Mouse (Mus musculus) liver, embryonic 12.5 days (tissue): ENCODE data around the gene Rpl41. TPM values are rescaled to one million over a fixed set of nuclear protein-coding genes. Genes with fewer than 3 reads are reported as not detected.
"Not testable (repeated sequence)": the region's sequence is repeated elsewhere in the genome, so short reads cannot be mapped to it uniquely, and the experiment has no call there.

Experiments used
- ATAC-seq: fragments of 200-750 bp; cut with Nextera tagmentation; 2 replicates; pipeline ENCODE4 v1.8.0; 2017; ENCODE audit warnings: moderate number of reproducible peaks, mild to moderate bottlenecking, moderate library complexity
- H3K27ac ChIP-seq: fragments of 300-500 bp; sonication (generic); 2 replicates; pipeline ENCODE4 v1.5.1; 2016; ENCODE audit warnings: mild to moderate bottlenecking
- H3K27me3 ChIP-seq: fragments of 300-500 bp; sonication (generic); replicated peaks from 2 replicates; pipeline ENCODE4 v1.6.1; 2016; ENCODE audit warnings: mild to moderate bottlenecking, moderate library complexity
- H3K36me3 ChIP-seq: fragments of 300-500 bp; sonication (generic); 2 replicates; pipeline ENCODE4 v1.6.1; 2016; ENCODE audit warnings: mild to moderate bottlenecking, moderate library complexity
- H3K4me1 ChIP-seq: fragments of 300-500 bp; sonication (generic); 2 replicates; pipeline ENCODE4 v1.6.1; 2016
- H3K4me2 ChIP-seq: fragments of 300-500 bp; sonication (generic); 2 replicates; pipeline ENCODE4 v1.6.1; 2016; ENCODE audit warnings: mild to moderate bottlenecking, moderate library complexity
- H3K4me3 ChIP-seq: fragments of 300-500 bp; sonication (generic); 2 replicates; pipeline ENCODE4 v1.5.1; 2016; ENCODE audit warnings: mild to moderate bottlenecking, moderate library complexity
- H3K9ac ChIP-seq: fragments of 300-500 bp; sonication (generic); 2 replicates; pipeline ENCODE4 v1.6.1; 2016; ENCODE audit warnings: mild to moderate bottlenecking, moderate library complexity
- H3K9me3 ChIP-seq: fragments of 300-500 bp; sonication (generic); replicated peaks from 2 replicates; pipeline ENCODE4 v1.6.1; 2016; ENCODE audit warnings: mild to moderate bottlenecking, moderate library complexity
- WGBS: fragments of 180-500 bp; shearing (Covaris S2); methylation state at CpG from one replicate; pipeline ENCODE4 v1.1.7; 2016; ENCODE audit not compliant: insufficient replicate concordance; 5-methylcytosine and 5-hydroxymethylcytosine counted together
- polyA plus RNA-seq: library from polyadenylated mRNA; unstranded; fragments of >200 nt; fragmentation: Nextera tagmentation; extraction: Ambion mirVana; gene quantifications from 2 replicates; pipeline ENCODE4 v1.2.1, GENCODE M21; 2016

Rpl41 gene
- polyA plus RNA-seq, 1 experiment from 2014 or later: 3,037 TPM

DNA sequence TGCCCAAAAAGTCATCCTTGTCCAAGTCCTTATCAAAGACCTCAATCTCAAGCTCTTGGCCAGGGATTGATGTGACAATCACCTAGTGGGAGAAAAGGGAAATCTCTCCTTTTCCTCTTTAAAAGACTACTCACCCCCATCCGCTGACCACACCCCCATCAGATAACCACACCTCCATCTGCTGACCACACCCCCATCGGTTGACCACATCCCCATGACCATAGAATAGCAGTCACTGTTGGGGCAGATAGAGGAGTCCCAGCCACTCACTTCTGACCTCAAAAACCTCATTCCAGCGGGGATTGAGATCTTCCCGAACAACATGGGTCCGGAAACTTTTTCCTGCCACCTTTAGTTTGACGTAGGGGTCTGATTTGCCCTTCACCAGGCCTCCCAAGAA, 32.4 kb downstream of the Rpl41 start:
- peak overlapping the region; percentile 63 for H3K4me2 ChIP-seq
- no peak overlapping the region for H3K9ac ChIP-seq
- 0 out of 2 replicates have a peak, but pooled peaks have one; percentile 43 for ATAC-seq
- H3K36me3 ChIP-seq: peaks cover 74% of the 10 kb centered on the region
- peak overlapping the region; percentile 57; the same call in 1 of the 2 replicates for H3K27ac ChIP-seq
- peaks cover 31% of the 10 kb centered on the region for H3K4me1 ChIP-seq
- H3K9me3 ChIP-seq: no peaks in the 10 kb centered on the region
- H3K4me3 ChIP-seq: no peak overlapping the region
- H3K27me3 ChIP-seq: 0 out of 2 replicates have a peak, but pooled peaks cover 3% of the 10 kb centered on the region
- 10% methylated on average over 6 of the region's 6 CpGs for WGBS

DNA sequence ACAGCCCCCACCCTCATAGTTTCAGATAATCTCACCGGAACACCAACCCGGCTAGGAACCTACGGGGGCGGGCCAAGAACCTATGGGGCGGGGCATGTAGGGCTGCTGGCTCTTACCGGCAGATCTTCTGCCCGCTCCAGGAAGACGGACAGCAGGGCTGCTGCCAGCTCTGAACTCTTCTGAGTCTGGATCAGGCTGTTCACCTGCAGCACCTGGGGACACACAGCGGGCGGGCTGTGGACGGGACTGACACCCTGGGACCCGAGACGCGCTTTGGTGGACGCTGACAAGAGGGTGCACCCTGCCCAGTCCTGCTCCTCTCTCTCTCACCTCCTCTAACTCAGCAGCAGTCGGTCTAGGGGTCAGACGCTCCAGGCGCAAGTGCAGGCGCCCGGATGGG, 33.1 kb downstream of the Rpl41 start:
- Histone ChIP-seq H3K4me3 (peak overlapping the region; percentile 22; the same call in 1 of the 2 replicates), H3K27me3 (0 out of 2 replicates have a peak, but pooled peaks cover 3% of the 10 kb centered on the region), H3K27ac (peak overlapping the region; percentile 57), H3K9ac (peak overlapping the region; percentile 25), H3K9me3 (no peaks in the 10 kb centered on the region), H3K36me3 (peaks cover 73% of the 10 kb centered on the region), H3K4me1 (peaks cover 38% of the 10 kb centered on the region), H3K4me2 (peak overlapping the region; percentile 63)
- ATAC-seq: peak; percentile 64
- WGBS: 35% methylated on average over 20 of the region's 20 CpGs

GRCm38 (mm10) chr10:128515044-128515443, 34.1 kb downstream of the Rpl41 start:
- no peaks in the 10 kb centered on the region for H3K9me3 ChIP-seq
- peak overlapping the region; percentile 57; the same call in 1 of the 2 replicates for H3K27ac ChIP-seq
- H3K4me2 ChIP-seq: no peak overlapping the region
- no peak overlapping the region for H3K9ac ChIP-seq
- WGBS: 63% methylated on average over 4 of the region's 4 CpGs
- peak; percentile 53; the same call in 1 of the 2 replicates for ATAC-seq
- peaks cover 73% of the 10 kb centered on the region for H3K36me3 ChIP-seq
- no peak overlapping the region for H3K4me3 ChIP-seq
- 0 out of 2 replicates have a peak, but pooled peaks cover 3% of the 10 kb centered on the region for H3K27me3 ChIP-seq
- H3K4me1 ChIP-seq: peaks cover 48% of the 10 kb centered on the region

DNA sequence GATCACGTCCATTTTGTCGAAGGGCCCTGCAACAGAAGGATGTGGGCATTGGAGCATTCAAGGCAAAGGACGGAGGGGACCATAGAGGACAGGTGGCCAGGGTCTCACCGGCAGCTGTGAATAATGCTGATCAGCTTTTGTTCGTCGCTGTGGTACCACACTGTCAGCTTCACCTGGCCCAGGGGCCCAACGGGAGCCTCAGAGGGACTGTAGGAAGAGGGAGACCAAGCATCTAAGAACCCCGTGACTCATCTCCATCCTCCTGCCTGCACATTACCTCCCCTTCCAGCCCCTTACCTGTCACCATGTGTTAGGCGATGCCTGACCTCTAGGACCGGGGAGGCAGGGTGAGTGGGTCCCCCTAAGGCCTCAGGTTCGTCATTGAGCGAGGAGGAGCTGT, 37.3 kb downstream of the Rpl41 start:
- no peak for ATAC-seq
- H3K36me3 ChIP-seq: peaks cover 58% of the 10 kb centered on the region

DNA sequence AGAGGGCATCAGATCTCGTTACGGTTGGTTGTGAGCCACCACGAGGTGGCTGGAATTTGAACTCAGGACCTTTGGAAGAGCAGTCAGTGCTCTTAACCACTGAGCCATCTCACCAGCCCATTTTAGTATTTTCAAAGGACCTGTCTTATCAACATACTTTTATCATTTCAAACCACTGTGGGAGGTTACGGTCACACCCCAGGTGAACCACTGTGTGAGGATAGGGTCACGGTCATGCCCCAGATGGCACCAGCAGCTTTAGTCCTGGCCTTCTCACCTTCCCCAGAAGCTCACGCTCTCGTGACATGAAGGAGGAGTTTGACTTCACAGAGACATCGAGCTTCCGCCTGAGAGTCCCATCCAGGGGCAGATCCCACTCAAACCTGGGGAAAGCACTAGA, 37.9 kb downstream of the Rpl41 start:
- Histone ChIP-seq H3K27ac (no peak overlapping the region), H3K4me2 (no peak overlapping the region), H3K4me1 (peaks cover 35% of the 10 kb centered on the region), H3K27me3 (no peaks in the 10 kb centered on the region), H3K36me3 (peaks cover 54% of the 10 kb centered on the region), H3K4me3 (no peak overlapping the region), H3K9me3 (no peaks in the 10 kb centered on the region), H3K9ac (no peak overlapping the region)
- 78% methylated on average over 9 of the region's 9 CpGs for WGBS
- ATAC-seq: peak; percentile 55

More for the DNA sequence above, 37.3 kb downstream of the Rpl41 start:
- Histone ChIP-seq H3K4me2 (no peak overlapping the region), H3K27ac (no peak overlapping the region), H3K9me3 (no peaks in the 10 kb centered on the region), H3K4me1 (peaks cover 40% of the 10 kb centered on the region), H3K27me3 (no peaks in the 10 kb centered on the region), H3K9ac (no peak overlapping the region), H3K4me3 (no peak overlapping the region)
- WGBS: 80% methylated on average over 12 of the region's 12 CpGs

GRCm38 (mm10) chr10:128510301-128510700, 38.8 kb downstream of the Rpl41 start:
- peaks cover 27% of the 10 kb centered on the region for H3K4me1 ChIP-seq
- peaks cover 49% of the 10 kb centered on the region for H3K36me3 ChIP-seq
- no peak for ATAC-seq
- H3K9ac ChIP-seq: no peak overlapping the region
- no peak overlapping the region for H3K27ac ChIP-seq
- H3K4me2 ChIP-seq: no peak overlapping the region
- no peaks in the 10 kb centered on the region for H3K27me3 ChIP-seq
- WGBS: 84% methylated on average over 11 of the region's 11 CpGs
- no peak overlapping the region for H3K4me3 ChIP-seq
- no peaks in the 10 kb centered on the region for H3K9me3 ChIP-seq

- ATAC-seq: no peak
- peaks cover 27% of the 10 kb centered on the region for H3K4me1 ChIP-seq
- WGBS: 73% methylated on average over 4 of the region's 4 CpGs
- H3K4me2 ChIP-seq: no peak overlapping the region
- no peaks in the 10 kb centered on the region for H3K27me3 ChIP-seq
- no peak overlapping the region for H3K4me3 ChIP-seq
- H3K36me3 ChIP-seq: peaks cover 45% of the 10 kb centered on the region
- no peak overlapping the region for H3K9ac ChIP-seq
- no peak overlapping the region for H3K27ac ChIP-seq
- no peaks in the 10 kb centered on the region for H3K9me3 ChIP-seq
Observed at GRCm38 (mm10) chr10:128509831-128510230, 39.3 kb downstream of the Rpl41 start.

GRCm38 (mm10) chr10:128509203-128509602, 39.9 kb downstream of the Rpl41 start:
- Histone ChIP-seq H3K4me3 (no peak overlapping the region), H3K4me1 (peaks cover 32% of the 10 kb centered on the region), H3K36me3 (peaks cover 43% of the 10 kb centered on the region), H3K4me2 (no peak overlapping the region), H3K9ac (no peak overlapping the region), H3K9me3 (no peaks in the 10 kb centered on the region), H3K27me3 (no peaks in the 10 kb centered on the region), H3K27ac (no peak overlapping the region)
- ATAC-seq: no peak
- WGBS: 76% methylated on average over 9 of the region's 9 CpGs

GRCm38 (mm10) chr10:128508260-128508659, 40.8 kb downstream of the Rpl41 start:
- WGBS: 77% methylated on average over 9 of the region's 9 CpGs
- Histone ChIP-seq H3K9ac (no peak overlapping the region), H3K4me2 (no peak overlapping the region), H3K4me1 (peaks cover 41% of the 10 kb centered on the region), H3K36me3 (peaks cover 34% of the 10 kb centered on the region), H3K4me3 (no peak overlapping the region), H3K9me3 (no peaks in the 10 kb centered on the region), H3K27ac (no peak overlapping the region), H3K27me3 (no peaks in the 10 kb centered on the region)
- ATAC-seq: no peak

- peaks cover 21% of the 10 kb centered on the region for H3K36me3 ChIP-seq
- H3K27ac ChIP-seq: no peak overlapping the region
- H3K4me2 ChIP-seq: no peak overlapping the region
- H3K4me3 ChIP-seq: no peak overlapping the region
- H3K27me3 ChIP-seq: no peaks in the 10 kb centered on the region
- WGBS: 93% methylated on average over 14 of the region's 14 CpGs
- no peak overlapping the region for H3K9ac ChIP-seq
- no peak for ATAC-seq
- H3K9me3 ChIP-seq: no peaks in the 10 kb centered on the region
- peaks cover 48% of the 10 kb centered on the region for H3K4me1 ChIP-seq
Observed at GRCm38 (mm10) chr10:128505974-128506373, 43.1 kb downstream of the Rpl41 start.

- H3K27ac ChIP-seq: peak overlapping the region; percentile 78
- peak overlapping the region; percentile 49; the same call in 1 of the 2 replicates for H3K4me2 ChIP-seq
- H3K27me3 ChIP-seq, ATAC-seq, H3K9me3 ChIP-seq, H3K4me3 ChIP-seq: not testable (repeated sequence)
- 0 out of 2 replicates have a peak overlapping the region, but pooled peaks have one; percentile 47 for H3K9ac ChIP-seq
- peaks cover 16% of the 10 kb centered on the region for H3K36me3 ChIP-seq
- 79% methylated on average over 5 of the region's 5 CpGs for WGBS
- H3K4me1 ChIP-seq: peaks cover 46% of the 10 kb centered on the region
Observed at GRCm38 (mm10) chr10:128505371-128505667, 43.8 kb downstream of the Rpl41 start.

DNA sequence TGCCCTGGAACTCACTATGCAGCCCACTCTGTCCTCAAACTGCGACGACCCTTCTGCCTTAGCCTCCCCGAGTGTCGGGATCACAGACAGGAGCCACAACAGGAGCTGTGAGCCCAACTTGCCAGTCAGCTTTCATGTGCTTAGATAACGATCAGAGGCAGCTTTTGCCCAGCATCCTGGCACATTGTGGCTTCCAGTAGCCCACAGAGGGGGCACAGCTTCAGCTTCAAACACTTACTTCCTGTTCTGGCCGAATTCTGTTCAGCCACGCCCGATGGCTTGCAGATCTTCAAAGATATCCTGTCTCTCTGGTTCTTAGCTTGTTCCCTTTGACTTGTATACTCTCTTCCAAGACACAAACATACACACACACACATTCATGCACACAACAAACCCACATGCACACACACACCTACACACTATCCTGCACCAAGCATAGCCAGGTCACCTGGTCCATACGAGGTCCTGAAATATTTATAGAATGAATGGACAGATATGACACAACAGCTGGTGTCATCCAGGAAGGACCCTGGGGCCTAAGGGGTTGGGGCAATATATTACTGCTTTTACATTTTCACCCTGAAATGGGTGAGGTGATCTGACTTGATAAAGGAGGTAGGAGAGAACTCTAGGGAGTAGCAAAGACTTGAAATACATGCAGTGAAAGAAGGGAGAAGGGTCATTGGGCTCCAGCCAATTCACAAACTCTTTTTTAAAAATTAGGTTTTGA, 44.3 kb downstream of the Rpl41 start:
- Histone ChIP-seq H3K36me3 (peaks cover 11% of the 10 kb centered on the region), H3K4me2 (peak overlapping the region; percentile 49), H3K4me3 (no peak overlapping the region), H3K27me3 (no peaks in the 10 kb centered on the region), H3K4me1 (peaks cover 46% of the 10 kb centered on the region), H3K27ac (peak overlapping the region; percentile 78), H3K9ac (peak overlapping the region; percentile 47; the same call in 1 of the 2 replicates), H3K9me3 (no peaks in the 10 kb centered on the region)
- peak; percentile 28 for ATAC-seq
- WGBS: 24% methylated on average over 9 of the region's 9 CpGs
